ENCODE assay signal across 27 mouse cellular contexts in the genomic region with DNA sequence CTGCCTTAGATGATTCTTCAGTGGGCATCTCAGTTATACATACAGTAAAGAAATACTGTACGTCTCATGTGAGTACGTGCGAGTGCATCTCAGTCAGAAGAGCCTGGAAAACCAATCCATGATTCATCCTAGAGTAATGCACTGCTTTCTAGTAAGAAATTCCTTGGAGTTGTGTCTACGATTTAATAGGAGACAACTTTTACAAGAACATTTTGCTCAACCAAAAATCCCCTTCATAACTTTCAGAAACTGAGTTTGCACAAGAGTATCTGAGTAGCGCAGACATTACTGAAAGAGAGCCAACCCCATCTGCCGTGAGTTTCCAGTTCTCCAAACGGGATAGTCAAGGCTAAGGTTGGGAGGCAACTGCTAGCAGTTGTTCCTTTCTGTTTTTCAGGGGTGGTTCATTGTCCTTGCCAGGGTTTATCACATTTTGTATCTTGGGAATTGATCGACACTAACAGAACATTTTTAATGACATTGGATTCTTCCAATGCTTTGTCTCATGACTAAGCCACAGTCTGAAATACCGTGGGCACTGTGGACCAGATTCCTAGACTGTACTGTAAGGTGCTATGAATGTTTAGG.
A peak's percentile ranks its signal among the peaks of the same experiment; 100 is the strongest.
DNase-seq lines count a peak whose midpoint lies in the region; TF ChIP-seq lines count a peak whose summit lies in the region.
"Had no signal": no experiment of that assay in that cellular context is flagged by ENCODE, and none has a peak within 500 bp of the region (broad histone marks: within the 10 kb centered on the region; RNA-seq: fewer than 3 reads in every experiment).

No protein-coding gene starts in this region.

- no peak overlapping the region for H3K4me3 ChIP-seq in embryonic fibroblast, embryonic 13.5 days (ENCODE audit: insufficient read depth, low read length)
- H3K4me3 ChIP-seq: embryonic facial prominence, embryonic 12.5 days; embryonic facial prominence, embryonic 15.5 days; erythroblast, embryonic 14.5 days; gastrocnemius, adult 2 months; heart, embryonic 12.5 days; heart, embryonic 15.5 days; hindbrain, embryonic 10.5 days; hindbrain, embryonic 13.5 days; intestine, embryonic 15.5 days had no signal

- peaks cover 7% of the 10 kb centered on the region for H3K4me1 ChIP-seq in embryonic fibroblast, embryonic 13.5 days (ENCODE audit: control insufficient read depth, insufficient read depth, low read length)
- H3K4me1 ChIP-seq: embryonic facial prominence, embryonic 12.5 days; embryonic facial prominence, embryonic 15.5 days; heart, embryonic 12.5 days; heart, embryonic 15.5 days; hindbrain, embryonic 10.5 days; hindbrain, embryonic 13.5 days; intestine, embryonic 15.5 days had no signal

- TF ChIP-seq POLR2A in embryonic fibroblast, embryonic 13.5 days (IDR thresholded peaks at IDR 0.05; ENCODE audit: low read depth, low read length), result no peak

- peak; percentile 57 for DNase-seq in 3T3-L1 (ENCODE audit: low read depth, low spot score)
- peak; percentile 69 for DNase-seq in Muller cell, postnatal 12 days (ENCODE audit: inconsistent ontology term)
- peak; percentile 26 for DNase-seq in gonadal fat pad, adult 2 months (ENCODE audit: low read depth)
- DNase-seq in layer of hippocampus, adult 9-10 months (ENCODE audit: low spot score), result no peak
- no peak for DNase-seq in right cerebral cortex, postnatal 4 days
- DNase-seq in lung, postnatal 25 days (ENCODE audit: low spot score), result no peak
- DNase-seq: adrenal gland, adult 8-10 months; adrenal gland, postnatal 36 days; cerebellum, adult 11 months; cerebellum, adult 2 months; cerebellum, adult 9-11 months; cerebellum, postnatal 25 days; forebrain, postnatal 0 days; gastrocnemius, adult 2 months; gastrocnemius, postnatal 14 days; heart, adult 18-20 months; heart, postnatal 10 days; heart, postnatal 36 days had no signal

- peak overlapping the region; percentile 89 for H3K27ac ChIP-seq in embryonic fibroblast, embryonic 13.5 days (ENCODE audit: insufficient read depth, low read length)
- H3K27ac ChIP-seq: embryonic facial prominence, embryonic 12.5 days; embryonic facial prominence, embryonic 15.5 days; gastrocnemius, adult 2 months; heart, embryonic 15.5 days; hindbrain, embryonic 10.5 days; hindbrain, embryonic 13.5 days; intestine, embryonic 15.5 days had no signal

- TF ChIP-seq CTCF in embryonic fibroblast, embryonic 13.5 days (IDR thresholded peaks at IDR 0.05; ENCODE audit: borderline replicate concordance, insufficient read depth, low read length), result no peak

Comparison
In these comparisons a context has a peak if more than half of its experiments do, and no peak if none do; other contexts are left out.
1. DNase-seq: peak in 3T3-L1 (single experiment), Muller cell, postnatal 12 days (single experiment) and gonadal fat pad, adult 2 months (single experiment); none in layer of hippocampus, adult 9-10 months (single experiment), right cerebral cortex, postnatal 4 days (single experiment) and lung, postnatal 25 days (single experiment).